ENCODE assay signal across 7 mouse cellular contexts in the genomic region with DNA sequence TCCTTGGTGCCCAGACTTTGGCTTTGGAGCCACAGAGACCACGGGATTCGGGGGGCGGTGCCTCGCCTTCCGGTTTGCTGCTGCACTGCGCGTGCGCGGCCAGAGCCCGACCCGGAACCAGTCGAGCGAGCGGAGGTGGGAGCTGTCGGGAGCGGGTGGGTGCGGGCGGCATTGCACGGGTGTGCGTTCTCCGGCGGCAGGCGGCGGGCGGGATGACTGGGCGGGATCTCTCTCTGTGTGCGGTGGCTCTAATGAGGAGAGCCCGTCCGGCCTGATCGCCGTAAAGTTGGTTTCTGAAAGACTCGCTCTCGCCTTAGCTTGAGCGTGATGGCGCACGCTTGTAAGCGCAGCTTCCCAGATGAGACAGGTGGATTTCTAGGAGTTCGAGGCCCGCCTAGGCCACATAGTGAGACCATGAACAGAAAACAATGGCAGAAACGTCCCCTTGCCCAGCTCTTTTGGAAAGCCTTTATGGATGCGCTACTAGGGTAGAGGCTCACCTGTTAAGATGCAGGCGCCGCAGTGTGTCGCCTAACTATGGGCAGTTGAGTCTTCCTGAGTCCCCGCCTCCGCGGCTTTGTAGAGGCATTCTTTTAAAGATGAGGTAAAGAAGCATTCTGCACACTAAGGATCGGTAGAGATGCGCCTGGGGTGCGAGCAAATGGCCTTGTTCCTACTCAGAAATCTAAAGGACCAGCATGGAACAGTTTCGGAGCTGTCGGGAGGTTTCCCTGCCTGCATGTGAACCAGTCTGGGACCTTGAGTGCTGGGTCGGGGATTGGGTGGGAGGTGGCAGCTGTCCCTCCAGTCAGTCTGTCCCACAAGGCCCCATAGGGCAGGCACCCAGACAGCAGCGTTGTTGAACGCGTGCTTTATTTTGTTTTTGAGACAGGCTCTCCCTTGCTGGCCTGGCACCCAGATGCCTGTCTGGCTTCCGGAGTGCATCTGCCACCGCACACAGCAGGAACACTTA. TPM values are rescaled to one million over a fixed set of nuclear protein-coding genes. Genes with fewer than 3 reads are reported as not detected.
A peak's percentile ranks its signal among the peaks of the same experiment; 100 is the strongest.
DNase-seq lines count a peak whose midpoint lies in the region; ATAC-seq lines count a peak whose summit lies in the region.

A gene (plus strand): TSS at position 108 of the 973 bp plus-strand sequence.

- peak within 1 kb of the TSS; percentile 81 for H3K9ac ChIP-seq in midbrain, embryonic 13.5 days (replicated peaks)

- no peaks in the 10 kb centered on the region; the same call in 1 of the 2 replicates for H3K9me3 ChIP-seq in embryonic facial prominence, embryonic 10.5 days
- H3K9me3 ChIP-seq in limb, embryonic 10.5 days (replicated peaks): no peaks in the 10 kb centered on the region
- no peaks in the 10 kb centered on the region for H3K9me3 ChIP-seq in midbrain, embryonic 13.5 days

- H3K4me1 ChIP-seq in embryonic facial prominence, embryonic 10.5 days: peaks cover 14% of the 10 kb centered on the region
- H3K4me1 ChIP-seq in limb, embryonic 10.5 days: peaks cover 10% of the 10 kb centered on the region
- H3K4me1 ChIP-seq in midbrain, embryonic 13.5 days (replicated peaks): peaks cover 17% of the 10 kb centered on the region

- peak within 1 kb of the TSS; percentile 82 for H3K4me2 ChIP-seq in midbrain, embryonic 13.5 days (replicated peaks)

- H3K36me3 ChIP-seq in embryonic facial prominence, embryonic 10.5 days (replicated peaks): peaks cover 45% of the 10 kb centered on the region
- H3K36me3 ChIP-seq in limb, embryonic 10.5 days: peaks cover 33% of the 10 kb centered on the region
- peaks cover 36% of the 10 kb centered on the region for H3K36me3 ChIP-seq in midbrain, embryonic 13.5 days

- peak; percentile 97 for DNase-seq in adrenal gland, postnatal 10 days
- DNase-seq in embryonic facial prominence, embryonic 10.5 days (ENCODE audit: low spot score): peak; percentile 95
- peak; percentile 93 for DNase-seq in kidney, adult 11 months
- DNase-seq in limb, embryonic 10.5 days (ENCODE audit: low spot score): peak; percentile 98
- peak; percentile 88 for DNase-seq in spleen, adult 12 weeks (ENCODE audit: low spot score)

- peak within 1 kb of the TSS; percentile 88 for H3K27ac ChIP-seq in embryonic facial prominence, embryonic 10.5 days (replicated peaks)
- H3K27ac ChIP-seq in limb, embryonic 10.5 days: peak within 1 kb of the TSS; percentile 85
- H3K27ac ChIP-seq in midbrain, embryonic 13.5 days: peak within 1 kb of the TSS; percentile 86

- peak within 1 kb of the TSS; percentile 85 for H3K4me3 ChIP-seq in embryonic facial prominence, embryonic 10.5 days
- H3K4me3 ChIP-seq in limb, embryonic 10.5 days: peak within 1 kb of the TSS; percentile 80
- peak within 1 kb of the TSS; percentile 63 for H3K4me3 ChIP-seq in midbrain, embryonic 13.5 days (replicated peaks)

- no peaks in the 10 kb centered on the region for H3K27me3 ChIP-seq in embryonic facial prominence, embryonic 10.5 days (replicated peaks; ENCODE audit: low read depth, poor library complexity, severe bottlenecking)
- no peaks in the 10 kb centered on the region for H3K27me3 ChIP-seq in limb, embryonic 10.5 days (ENCODE audit: low read depth, poor library complexity, severe bottlenecking)
- H3K27me3 ChIP-seq in midbrain, embryonic 13.5 days: no peaks in the 10 kb centered on the region

- peak; percentile 97 for ATAC-seq in granulocyte monocyte progenitor cell, adult 5-6 weeks (replicated peaks; ENCODE audit: poor library complexity, severe bottlenecking)
- ATAC-seq in midbrain, embryonic 13.5 days: peak; percentile 97

- WGBS in embryonic facial prominence, embryonic 10.5 days: 6% methylated on average over 58 of the region's 58 CpGs
- 7% methylated on average over 58 of the region's 58 CpGs for WGBS in limb, embryonic 10.5 days
- WGBS in midbrain, embryonic 13.5 days: 4% methylated on average over 58 of the region's 58 CpGs

RNA-seq across cellular contexts. Expression of the gene that starts here (rescaled TPM):
- total RNA-seq in adrenal gland, postnatal 10 days (2021): 10 to 100 TPM; 13.1 to 18.9 TPM
- 31.3 and 33.0 TPM in 2 replicates for polyA plus RNA-seq in embryonic facial prominence, embryonic 10.5 days (2016; fragmentation: Nextera tagmentation; extraction: Ambion mirVana)
- total RNA-seq in granulocyte monocyte progenitor cell, adult 5-6 weeks (2014; fragmentation: Nextera tagmentation): 15.8 and 17.7 TPM in 2 replicates
- 13.1 and 19.1 TPM in 2 replicates for total RNA-seq in granulocyte monocyte progenitor cell, adult 5-6 weeks (2017)
- 32.1 and 33.1 TPM in 2 replicates for polyA plus RNA-seq in limb, embryonic 10.5 days (2016; fragmentation: Nextera tagmentation; extraction: Ambion mirVana)
- polyA plus RNA-seq in midbrain, embryonic 13.5 days (2015; fragmentation: Nextera tagmentation; extraction: Ambion mirVana): 37.1 and 37.3 TPM in 2 replicates

Comparison
In these comparisons a context has a peak if more than half of its experiments do, and no peak if none do; other contexts are left out.
1. Peak in every context shown above with its lines: DNase-seq, ATAC-seq, H3K4me3 ChIP-seq and H3K27ac ChIP-seq.